Mouse (Mus musculus) forebrain, postnatal 0 days (tissue): ENCODE results near the gene Lrch1. TPM values are rescaled to one million over a fixed set of nuclear protein-coding genes. Genes with fewer than 3 reads are reported as not detected.
A peak's percentile ranks its signal among the peaks of the same experiment; 100 is the strongest.

Source experiments
- ATAC-seq: fragments of 200-750 bp; cut with Nextera tagmentation; 2 replicates; pipeline ENCODE4 v1.8.0; 2017; ENCODE audit warnings: mild to moderate bottlenecking, moderate library complexity
- DNase-seq: peaks from one replicate; pipeline ENCODE4 v3.0.0-alpha.2; 2015
- H3K27ac ChIP-seq: fragments of 300-500 bp; sonication (generic); 2 replicates; pipeline ENCODE4 v1.5.1; 2014; ENCODE audit warnings: low read depth, mild to moderate bottlenecking, antibody characterized with exemption, low read length, moderate library complexity, mixed read lengths
- H3K27me3 ChIP-seq: fragments of 300-500 bp; sonication (generic); 2 replicates; pipeline ENCODE4 v1.6.1; 2014; ENCODE audit warnings: mild to moderate bottlenecking, low read length, mixed read lengths; ENCODE audit not compliant: insufficient read depth
- H3K36me3 ChIP-seq: fragments of 300-500 bp; sonication (generic); 2 replicates; pipeline ENCODE4 v1.6.1; 2014; ENCODE audit warnings: mild to moderate bottlenecking, moderate library complexity; ENCODE audit not compliant: insufficient read depth
- H3K4me1 ChIP-seq: fragments of 300-500 bp; sonication (generic); 2 replicates; pipeline ENCODE4 v1.6.1; 2014; ENCODE audit warnings: antibody characterized with exemption; ENCODE audit not compliant: insufficient read depth
- H3K4me2 ChIP-seq: fragments of 300-500 bp; sonication (generic); 2 replicates; pipeline ENCODE4 v1.6.1; 2014; ENCODE audit warnings: low read depth, mild to moderate bottlenecking, moderate library complexity
- H3K4me3 ChIP-seq: fragments of 300-500 bp; sonication (generic); 2 replicates; pipeline ENCODE4 v1.5.1; 2014; ENCODE audit warnings: low read depth, low read length, mixed read lengths
- H3K9ac ChIP-seq: fragments of 300-500 bp; sonication (generic); 2 replicates; pipeline ENCODE4 v1.6.1; 2014; ENCODE audit warnings: mild to moderate bottlenecking
- H3K9me3 ChIP-seq: fragments of 300-500 bp; sonication (generic); 2 replicates; pipeline ENCODE4 v1.6.1; 2016; ENCODE audit warnings: low read length
- CTCF ChIP-seq: sonication (generic); IDR thresholded peaks from 2 replicates; pipeline ENCODE4 v1.5.1; 2016; ENCODE audit warnings: antibody characterized with exemption, control low read depth, low read depth
- WGBS: fragments of 180-500 bp; shearing (Covaris S2); extraction: QIAGEN DNeasy Blood & Tissue Kit; methylation state at CpG from one replicate; pipeline ENCODE4 v1.1.7; 2014; 5-methylcytosine and 5-hydroxymethylcytosine counted together
- polyA plus RNA-seq: library from polyadenylated mRNA; unstranded; fragments of >200 nt; fragmentation: Nextera tagmentation; extraction: Ambion mirVana; gene quantifications from 2 replicates; pipeline ENCODE4 v1.2.1, GENCODE M21; 2015
- total RNA-seq: library from RNA; depleted of rRNA; stranded (reverse); fragments of >200 nt; gene quantifications from 2 replicates; pipeline ENCODE4 v1.2.3, GENCODE M21; 2014

The Lrch1 gene
- total and polyA plus RNA-seq, 2 experiments from 2014 or later = 12.7 to 20.8 TPM

- no peak for TF ChIP-seq CTCF
- H3K27ac ChIP-seq = no peak overlapping the region
- H3K4me3 ChIP-seq = no peak overlapping the region
- no peak overlapping the region for H3K9ac ChIP-seq
- no peaks in the 10 kb centered on the region for H3K27me3 ChIP-seq
- H3K4me1 ChIP-seq = peaks cover 6% of the 10 kb centered on the region; the same call in 1 of the 2 replicates
- no peaks in the 10 kb centered on the region for H3K36me3 ChIP-seq
- no peak for ATAC-seq
- 74% methylated on average over 3 of the region's 3 CpGs for WGBS
- DNase-seq = no peak
- H3K4me2 ChIP-seq = no peak overlapping the region
- no peaks in the 10 kb centered on the region for H3K9me3 ChIP-seq
Observed at GRCm38 (mm10) chr14:74905990-74906389, 41.7 kb downstream of the Lrch1 start.

GRCm38 (mm10) chr14:74904442-74904841 is 43.2 kb downstream of the Lrch1 start:
- DNase-seq (no peak), ATAC-seq (no peak)
- H3K36me3 ChIP-seq = no peaks in the 10 kb centered on the region
- H3K9ac ChIP-seq = no peak overlapping the region
- no peak for TF ChIP-seq CTCF
- no peaks in the 10 kb centered on the region for H3K9me3 ChIP-seq
- no peak overlapping the region for H3K4me2 ChIP-seq
- H3K4me1 ChIP-seq = peaks cover 9% of the 10 kb centered on the region; the same call in 1 of the 2 replicates
- 97% methylated on average over 5 of the region's 5 CpGs for WGBS
- H3K27ac ChIP-seq = no peak overlapping the region
- H3K4me3 ChIP-seq = no peak overlapping the region
- no peaks in the 10 kb centered on the region for H3K27me3 ChIP-seq

- no peak for TF ChIP-seq CTCF
- Histone ChIP-seq H3K4me3 (no peak overlapping the region), H3K27me3 (no peaks in the 10 kb centered on the region), H3K9ac (no peak overlapping the region), H3K9me3 (no peaks in the 10 kb centered on the region), H3K4me1 (peaks cover 9% of the 10 kb centered on the region; the same call in 1 of the 2 replicates), H3K36me3 (no peaks in the 10 kb centered on the region), H3K27ac (no peak overlapping the region), H3K4me2 (no peak overlapping the region)
- ATAC-seq = no peak
- WGBS = 84% methylated on average over 4 of the region's 4 CpGs
- no peak for DNase-seq
Observed at GRCm38 (mm10) chr14:74903047-74903446, 44.6 kb downstream of the Lrch1 start.

- ATAC-seq = no peak
- 55% methylated on average over 8 of the region's 8 CpGs for WGBS
- H3K9ac ChIP-seq = no peak overlapping the region
- no peaks in the 10 kb centered on the region for H3K36me3 ChIP-seq
- H3K27me3 ChIP-seq = no peaks in the 10 kb centered on the region
- no peaks in the 10 kb centered on the region for H3K9me3 ChIP-seq
- TF ChIP-seq CTCF = no peak
- 0 out of 2 replicates have a peak, but pooled peaks cover 3% of the 10 kb centered on the region for H3K4me1 ChIP-seq
- no peak overlapping the region for H3K4me2 ChIP-seq
- no peak for DNase-seq
- H3K4me3 ChIP-seq = no peak overlapping the region
- H3K27ac ChIP-seq = no peak overlapping the region
Observed at GRCm38 (mm10) chr14:74900705-74901369, 46.8 kb downstream of the Lrch1 start.

- no peak for DNase-seq
- no peak for ATAC-seq
- 54% methylated on average over 13 of the region's 13 CpGs for WGBS
- Histone ChIP-seq H3K9ac (no peak overlapping the region), H3K4me3 (no peak overlapping the region), H3K36me3 (no peaks in the 10 kb centered on the region), H3K4me1 (0 out of 2 replicates have a peak, but pooled peaks cover 3% of the 10 kb centered on the region), H3K4me2 (no peak overlapping the region), H3K27me3 (no peaks in the 10 kb centered on the region), H3K27ac (peak overlapping the region; percentile 9; the same call in 1 of the 2 replicates), H3K9me3 (no peaks in the 10 kb centered on the region)
- no peak for TF ChIP-seq CTCF
Observed at GRCm38 (mm10) chr14:74899953-74900704, 47.5 kb downstream of the Lrch1 start.

- no peak for TF ChIP-seq CTCF
- Histone ChIP-seq H3K9ac (no peak overlapping the region), H3K27ac (no peak overlapping the region), H3K9me3 (no peaks in the 10 kb centered on the region), H3K4me3 (no peak overlapping the region), H3K27me3 (no peaks in the 10 kb centered on the region), H3K4me1 (0 out of 2 replicates have a peak, but pooled peaks cover 3% of the 10 kb centered on the region), H3K36me3 (no peaks in the 10 kb centered on the region), H3K4me2 (no peak overlapping the region)
- DNase-seq (no peak), ATAC-seq (no peak)
- 75% methylated on average over 5 of the region's 5 CpGs for WGBS
Observed at GRCm38 (mm10) chr14:74898939-74899338, 48.7 kb downstream of the Lrch1 start.

- WGBS = 46% methylated on average over 6 of the region's 6 CpGs
- no peak overlapping the region for H3K9ac ChIP-seq
- H3K27me3 ChIP-seq = no peaks in the 10 kb centered on the region
- TF ChIP-seq CTCF = no peak
- no peaks in the 10 kb centered on the region for H3K36me3 ChIP-seq
- H3K9me3 ChIP-seq = no peaks in the 10 kb centered on the region
- DNase-seq (no peak), ATAC-seq (peak; percentile 81; the same call in 1 of the 2 replicates)
- no peak overlapping the region for H3K4me3 ChIP-seq
- no peaks in the 10 kb centered on the region for H3K4me1 ChIP-seq
- no peak overlapping the region for H3K27ac ChIP-seq
- no peak overlapping the region for H3K4me2 ChIP-seq
Observed at GRCm38 (mm10) chr14:74893693-74894092, 54.0 kb downstream of the Lrch1 start.
